ENCODE assay signal across 25 mouse cellular contexts in genomic region chr1:87623977-87624666, GRCm38 (mm10). TPM values are rescaled to one million over a fixed set of nuclear protein-coding genes. Genes with fewer than 3 reads are reported as not detected.
DNase-seq lines count a peak whose midpoint lies in the region; ATAC-seq and TF ChIP-seq lines count a peak whose summit lies in the region.
"Had no signal": no experiment of that assay in that cellular context is flagged by ENCODE, and none has a peak within 500 bp of the region (broad histone marks: within the 10 kb centered on the region; RNA-seq: fewer than 3 reads in every experiment).

No protein-coding gene starts in this region.

- peak overlapping the region; percentile 50 for H3K4me2 ChIP-seq in liver, embryonic 11.5 days
- H3K4me2 ChIP-seq in liver, postnatal 0 days (ENCODE audit: low read depth, low read length): peak overlapping the region; percentile 34
- H3K4me2 ChIP-seq: hindbrain, embryonic 15.5 days; limb, embryonic 12.5 days; midbrain, embryonic 15.5 days; neural tube, embryonic 13.5 days had no signal

- H3K36me3 ChIP-seq in spleen, adult 2 months (ENCODE audit: control insufficient read depth, insufficient read depth, low read length): peaks cover 4% of the 10 kb centered on the region; the same call in 1 of the 2 replicates
- H3K36me3 ChIP-seq in liver, embryonic 11.5 days (ENCODE audit: control insufficient read depth, insufficient read depth, low read length): no peaks in the 10 kb centered on the region
- H3K36me3 ChIP-seq in liver, postnatal 0 days (replicated peaks; ENCODE audit: insufficient read depth, low read length): 0 out of 2 replicates have a peak, but pooled peaks cover 6% of the 10 kb centered on the region
- H3K36me3 ChIP-seq: hindbrain, embryonic 15.5 days; limb, embryonic 12.5 days; midbrain, embryonic 15.5 days; neural tube, embryonic 13.5 days had no signal

- H3K4me1 ChIP-seq in spleen, adult 2 months (ENCODE audit: control insufficient read depth, insufficient read depth, insufficient read length): peaks cover 54% of the 10 kb centered on the region; the same call in 1 of the 2 replicates
- H3K4me1 ChIP-seq in liver, embryonic 11.5 days (replicated peaks; ENCODE audit: control insufficient read depth, insufficient read depth, low read length): peaks cover 73% of the 10 kb centered on the region
- H3K4me1 ChIP-seq in liver, postnatal 0 days (ENCODE audit: insufficient read depth): peaks cover 75% of the 10 kb centered on the region
- H3K4me1 ChIP-seq: hindbrain, embryonic 15.5 days; midbrain, embryonic 15.5 days; neural tube, embryonic 13.5 days had no signal

- no peak for TF ChIP-seq CTCF in spleen, adult 2 months (IDR thresholded peaks at IDR 0.05; ENCODE audit: extremely low read depth, insufficient read depth, insufficient read length, insufficient replicate concordance)
- no peak for TF ChIP-seq CTCF in liver, postnatal 0 days (IDR thresholded peaks at IDR 0.05; ENCODE audit: low read depth)

- peak overlapping the region; percentile 32; the same call in 1 of the 2 replicates for H3K9ac ChIP-seq in liver, embryonic 11.5 days (ENCODE audit: low read depth, low read length)
- no peak overlapping the region for H3K9ac ChIP-seq in liver, postnatal 0 days (replicated peaks)
- H3K9ac ChIP-seq: hindbrain, embryonic 15.5 days; limb, embryonic 12.5 days; midbrain, embryonic 15.5 days; neural tube, embryonic 13.5 days had no signal

- no peaks in the 10 kb centered on the region for H3K27me3 ChIP-seq in spleen, adult 2 months (ENCODE audit: control insufficient read depth, insufficient read depth, low read length)
- H3K27me3 ChIP-seq in liver, embryonic 11.5 days (replicated peaks; ENCODE audit: control insufficient read depth, insufficient read depth, low read length): no peaks in the 10 kb centered on the region
- no peaks in the 10 kb centered on the region for H3K27me3 ChIP-seq in liver, postnatal 0 days (ENCODE audit: insufficient read depth, low read length)
- H3K27me3 ChIP-seq: hindbrain, embryonic 15.5 days; limb, embryonic 12.5 days; midbrain, embryonic 15.5 days; neural tube, embryonic 13.5 days had no signal

- H3K27ac ChIP-seq in spleen, adult 2 months (ENCODE audit: insufficient read depth, low read length): peak overlapping the region; percentile 64
- peak overlapping the region; percentile 80 for H3K27ac ChIP-seq in liver, embryonic 11.5 days (ENCODE audit: low read depth, low read length)
- H3K27ac ChIP-seq in liver, postnatal 0 days (ENCODE audit: low read depth): peak overlapping the region; percentile 79
- H3K27ac ChIP-seq: hindbrain, embryonic 15.5 days; layer of hippocampus, adult 2 months; limb, embryonic 12.5 days; midbrain, embryonic 15.5 days; neural tube, embryonic 13.5 days; stomach, postnatal 0 days had no signal

- 47% methylated on average over 1 of the region's 1 CpGs for WGBS in spleen, adult 2 months
- WGBS in liver, embryonic 11.5 days: 13% methylated on average over 1 of the region's 1 CpGs
- WGBS in liver, postnatal 0 days (ENCODE audit: insufficient replicate concordance): 35% methylated on average over 1 of the region's 1 CpGs

- no peak for TF ChIP-seq POLR2A in spleen, adult 2 months (IDR thresholded peaks at IDR 0.05; ENCODE audit: low read depth, low read length)

- no peak for DNase-seq in spleen, adult 2 months (ENCODE audit: low read depth in 1 of 2, low spot score in 2 of 2)
- no peak for DNase-seq in spleen, adult 12 weeks (ENCODE audit: low spot score)
- no peak for DNase-seq in liver, embryonic 11.5 days (ENCODE audit: low spot score)
- DNase-seq in liver, postnatal 0 days: no peak
- DNase-seq in cerebellum, adult 8-10 months: no peak
- DNase-seq in right cerebral cortex, postnatal 14 days: no peak
- no peak for DNase-seq in urinary bladder, postnatal 36 days (ENCODE audit: low spot score in 2 of 2)
- DNase-seq in c-Kit-positive CD71-positive TER-119-positive erythroid progenitor cells, embryonic 14.5 days (ENCODE audit: low spot score): no peak
- DNase-seq: cerebellum, adult 9-10 months; heart, postnatal 4 days; kidney, adult 9 months; kidney, postnatal 25 days; lung, adult 2 months; lung, postnatal 14 days; right cerebral cortex, postnatal 4 days; thymus, adult 2 months had no signal

- H3K4me3 ChIP-seq in spleen, adult 2 months (ENCODE audit: extremely low read depth, insufficient read depth, insufficient read length): no peak overlapping the region
- H3K4me3 ChIP-seq in liver, embryonic 11.5 days (ENCODE audit: low read depth, low read length): no peak overlapping the region
- no peak overlapping the region for H3K4me3 ChIP-seq in liver, postnatal 0 days (ENCODE audit: low read depth, low read length)
- H3K4me3 ChIP-seq: hindbrain, embryonic 15.5 days; layer of hippocampus, adult 2 months; limb, embryonic 12.5 days; midbrain, embryonic 15.5 days; neural tube, embryonic 13.5 days had no signal

- peak; percentile 49 for ATAC-seq in liver, embryonic 11.5 days (replicated peaks; ENCODE audit: low FRiP score)
- ATAC-seq in liver, postnatal 0 days: no peak
- ATAC-seq: forebrain, embryonic 14.5 days; intestine, embryonic 16.5 days; midbrain, embryonic 15.5 days had no signal

- TF ChIP-seq EP300 in liver, postnatal 0 days (IDR thresholded peaks at IDR 0.05; ENCODE audit: low read depth): peak; percentile 53

- no peaks in the 10 kb centered on the region for H3K9me3 ChIP-seq in liver, embryonic 11.5 days (ENCODE audit: control insufficient read depth, low read length)
- H3K9me3 ChIP-seq in liver, postnatal 0 days (ENCODE audit: low read length): no peaks in the 10 kb centered on the region
- H3K9me3 ChIP-seq: G1E; hindbrain, embryonic 15.5 days; limb, embryonic 12.5 days; midbrain, embryonic 15.5 days; neural tube, embryonic 13.5 days had no signal

RNA-seq across cellular contexts. Expression of gene Inpp5d, which starts 4.0 kb away (rescaled TPM):
- polyA plus RNA-seq in spleen, adult 2 months (2012; rRNA removed): 204 and 282 TPM in 2 replicates
- polyA plus RNA-seq in liver, embryonic 11.5 days (2014; fragmentation: Nextera tagmentation; extraction: Ambion mirVana): 30.8 and 31.0 TPM in 2 replicates
- polyA plus RNA-seq in liver, postnatal 0 days (2015; fragmentation: Nextera tagmentation; extraction: Ambion mirVana): 11.3 and 13.3 TPM in 2 replicates

RNA-seq across cellular contexts. Expression of gene Ngef, which starts 50.5 kb away (rescaled TPM):
- 0.09 and 0.22 TPM in 2 replicates for polyA plus RNA-seq in spleen, adult 2 months (2012; rRNA removed)
- 2.1 and 2.4 TPM in 2 replicates for polyA plus RNA-seq in liver, embryonic 11.5 days (2014; fragmentation: Nextera tagmentation; extraction: Ambion mirVana)
- polyA plus RNA-seq in liver, postnatal 0 days (2015; fragmentation: Nextera tagmentation; extraction: Ambion mirVana): 5.6 and 7.9 TPM in 2 replicates
- polyA plus RNA-seq: G1E had no signal
